Mouse (Mus musculus) right cerebral cortex, postnatal 14 days (tissue): ENCODE measurements around the gene Meis2.
A peak's percentile ranks its signal among the peaks of the same experiment; 100 is the strongest.

ENCODE experiments used
- DNase-seq: peaks from one replicate; pipeline ENCODE4 v3.0.0; 2022

Gene Meis2

GRCm38 (mm10) chr2:115938926-115939563, 126.6 kb downstream of the Meis2 start:
- DNase-seq = peak; percentile 40

- no peak for DNase-seq
Measured at GRCm38 (mm10) chr2:115938296-115938695, 127.3 kb downstream of the Meis2 start.

- no peak for DNase-seq
Measured at GRCm38 (mm10) chr2:115937896-115938295, 127.7 kb downstream of the Meis2 start.

- DNase-seq = no peak
Measured at GRCm38 (mm10) chr2:115936786-115937185, 128.9 kb downstream of the Meis2 start.

- no peak for DNase-seq
Measured at GRCm38 (mm10) chr2:115934299-115934698, 131.3 kb downstream of the Meis2 start.

- no peak for DNase-seq
Measured at GRCm38 (mm10) chr2:115933259-115933658, 132.4 kb downstream of the Meis2 start.

- DNase-seq = no peak
Measured at GRCm38 (mm10) chr2:115925744-115926143, 139.9 kb downstream of the Meis2 start.

GRCm38 (mm10) chr2:115924472-115924871, 141.2 kb downstream of the Meis2 start:
- DNase-seq = no peak

GRCm38 (mm10) chr2:115923247-115923646, 142.4 kb downstream of the Meis2 start:
- no peak for DNase-seq

- no peak for DNase-seq
Measured at GRCm38 (mm10) chr2:115921687-115922086, 144.0 kb downstream of the Meis2 start.

- DNase-seq = no peak
Measured at GRCm38 (mm10) chr2:115920336-115920951, 145.2 kb downstream of the Meis2 start.

GRCm38 (mm10) chr2:115919141-115920071, 146.2 kb downstream of the Meis2 start:
- DNase-seq = no peak

- no peak for DNase-seq
Measured at GRCm38 (mm10) chr2:115918561-115918960, 147.1 kb downstream of the Meis2 start.

GRCm38 (mm10) chr2:115914539-115914938, 151.1 kb downstream of the Meis2 start:
- no peak for DNase-seq

GRCm38 (mm10) chr2:115912948-115913529, 152.6 kb downstream of the Meis2 start:
- DNase-seq = no peak

- no peak for DNase-seq
Measured at GRCm38 (mm10) chr2:115911913-115912642, 153.6 kb downstream of the Meis2 start.

- no peak for DNase-seq
Measured at GRCm38 (mm10) chr2:115910217-115910616, 155.4 kb downstream of the Meis2 start.

- no peak for DNase-seq
Measured at GRCm38 (mm10) chr2:115901007-115901406, 164.6 kb downstream of the Meis2 start.

GRCm38 (mm10) chr2:115897559-115897958, 168.1 kb downstream of the Meis2 start:
- no peak for DNase-seq

- no peak for DNase-seq
Measured at GRCm38 (mm10) chr2:115897001-115897400, 168.6 kb downstream of the Meis2 start.

GRCm38 (mm10) chr2:115895717-115896116, 169.9 kb downstream of the Meis2 start:
- no peak for DNase-seq

- DNase-seq = no peak
Measured at GRCm38 (mm10) chr2:115895256-115895655, 170.4 kb downstream of the Meis2 start.

- no peak for DNase-seq
Measured at GRCm38 (mm10) chr2:115893113-115893512, 172.5 kb downstream of the Meis2 start.
